Mouse (Mus musculus) duodenum, adult 2 months (tissue): ENCODE measurements around the gene Nr0b2. TPM values are rescaled to one million over a fixed set of nuclear protein-coding genes. Genes with fewer than 3 reads are reported as not detected.

Experiments used
- polyA plus RNA-seq: library from polyadenylated mRNA; depleted of rRNA; stranded (reverse); fragments of >200 nt; gene quantifications from 2 replicates; pipeline ENCODE4 v1.2.3, GENCODE M21; 2012; ENCODE audit warnings: low replicate concordance; rRNA removed

Nr0b2 gene
- 23.8 and 32.6 TPM in 2 replicates for polyA plus RNA-seq

GRCm38 (mm10) chr4:133552768-133553447 is at the start of gene Nr0b2:
Gene Nr0b2, plus strand, starts transcription at chr4:133553376.

GRCm38 (mm10) chr4:133518601-133519368 is 34.4 kb upstream of the Nr0b2 start, which contains the start of gene Kdf1:
Gene Kdf1, plus strand, starts transcription at chr4:133518963.

GRCm38 (mm10) chr4:133545272-133546231 is 7.6 kb upstream of the Nr0b2 start, which contains the start of gene Nudc:
Gene Nudc, minus strand, starts transcription at chr4:133545996.

GRCm38 (mm10) chr4:133574070-133574842 is 21.1 kb downstream of the Nr0b2 start, which contains the start of gene Gpatch3:
Gene Gpatch3, plus strand, starts transcription at chr4:133574745.

GRCm38 (mm10) chr4:133584059-133584951 is 31.1 kb downstream of the Nr0b2 start, which contains the start of gene Gpn2:
Gene Gpn2, plus strand, starts transcription at chr4:133584362.

GRCm38 (mm10) chr4:133601721-133602218 is 48.6 kb downstream of the Nr0b2 start, which contains the start of gene Sfn:
Gene Sfn, minus strand, starts transcription at chr4:133602168.

Other genes with a start within 250 kb of the Nr0b2 start
- gene Wdtc1, start 199.9 kb upstream of the Nr0b2 start, polyA plus RNA-seq: 80.5 and 151 TPM in 2 replicates
- 45.1 and 60.2 TPM in 2 replicates for gene Slc9a1, start 183.7 kb upstream of the Nr0b2 start, polyA plus RNA-seq
- gene Tent5b, start 73.2 kb upstream of the Nr0b2 start, polyA plus RNA-seq: 2.8 and 3.9 TPM in 2 replicates
- 8.0 and 11.4 TPM in 2 replicates for gene Trnp1, start 54.8 kb upstream of the Nr0b2 start, polyA plus RNA-seq
- gene Kdf1, start 34.4 kb upstream of the Nr0b2 start, polyA plus RNA-seq: 77.2 and 86.8 TPM in 2 replicates
- gene Nudc, start 7.4 kb upstream of the Nr0b2 start, polyA plus RNA-seq: 13.8 and 19.1 TPM in 2 replicates
- gene Gpatch3, start 21.4 kb downstream of the Nr0b2 start, polyA plus RNA-seq: 7.1 and 14.1 TPM in 2 replicates
- 60.6 and 72.3 TPM in 2 replicates for gene Gpn2, start 31.0 kb downstream of the Nr0b2 start, polyA plus RNA-seq
- 155 and 294 TPM in 2 replicates for gene Sfn, start 48.8 kb downstream of the Nr0b2 start, polyA plus RNA-seq
- gene Zdhhc18, start 96.8 kb downstream of the Nr0b2 start, polyA plus RNA-seq: 22.3 and 31.5 TPM in 2 replicates
- 6.9 and 8.2 TPM in 2 replicates for gene Pigv, start 119.3 kb downstream of the Nr0b2 start, polyA plus RNA-seq
- gene Arid1a, start 203.4 kb downstream of the Nr0b2 start, polyA plus RNA-seq: 36.8 and 59.5 TPM in 2 replicates